Mouse (Mus musculus) hindbrain, embryonic 15.5 days (tissue): Measurements from ENCODE around the gene Rrn3. TPM values are rescaled to one million over a fixed set of nuclear protein-coding genes. Genes with fewer than 3 reads are reported as not detected.

Experiments
- ATAC-seq: fragments of 200-750 bp; cut with Nextera tagmentation; 2 replicates; pipeline ENCODE4 v1.8.0; 2017; ENCODE audit warnings: low read depth, moderate number of reproducible peaks, moderate TSS enrichment; ENCODE audit not compliant: low FRiP score
- H3K27ac ChIP-seq: fragments of 300-500 bp; sonication (generic); replicated peaks from 2 replicates; pipeline ENCODE4 v1.5.1; 2015; ENCODE audit warnings: mild to moderate bottlenecking, inconsistent platforms
- H3K27me3 ChIP-seq: fragments of 300-500 bp; sonication (generic); 2 replicates; pipeline ENCODE4 v1.6.1; 2015; ENCODE audit warnings: control low read depth, inconsistent platforms
- H3K36me3 ChIP-seq: fragments of 300-500 bp; sonication (generic); 2 replicates; pipeline ENCODE4 v1.6.1; 2015; ENCODE audit warnings: control low read depth, inconsistent platforms
- H3K4me1 ChIP-seq: fragments of 300-500 bp; sonication (generic); replicated peaks from 2 replicates; pipeline ENCODE4 v1.6.1; 2015; ENCODE audit warnings: control low read depth, inconsistent platforms
- H3K4me2 ChIP-seq: fragments of 300-500 bp; sonication (generic); 2 replicates; pipeline ENCODE4 v1.6.1; 2015; ENCODE audit warnings: moderate library complexity, mild to moderate bottlenecking, inconsistent platforms
- H3K4me3 ChIP-seq: fragments of 300-500 bp; sonication (generic); 2 replicates; pipeline ENCODE4 v1.5.1; 2015; ENCODE audit warnings: mild to moderate bottlenecking, inconsistent platforms
- H3K9ac ChIP-seq: fragments of 300-500 bp; sonication (generic); 2 replicates; pipeline ENCODE4 v1.6.1; 2015; ENCODE audit warnings: inconsistent platforms
- H3K9me3 ChIP-seq: fragments of 300-500 bp; sonication (generic); 2 replicates; pipeline ENCODE4 v1.6.1; 2016; ENCODE audit warnings: control low read depth, inconsistent platforms
- WGBS: fragments of 180-500 bp; shearing (Covaris S2); methylation state at CpG from one replicate; pipeline ENCODE4 v1.1.7; 2015; 5-methylcytosine and 5-hydroxymethylcytosine counted together
- polyA plus RNA-seq: library from polyadenylated mRNA; unstranded; fragments of >200 nt; fragmentation: Nextera tagmentation; extraction: Ambion mirVana; gene quantifications from 2 replicates; pipeline ENCODE4 v1.2.1, GENCODE M21; 2015

Rrn3 gene
- polyA plus RNA-seq, 1 experiment from 2014 or later: 86.7 TPM

DNA sequence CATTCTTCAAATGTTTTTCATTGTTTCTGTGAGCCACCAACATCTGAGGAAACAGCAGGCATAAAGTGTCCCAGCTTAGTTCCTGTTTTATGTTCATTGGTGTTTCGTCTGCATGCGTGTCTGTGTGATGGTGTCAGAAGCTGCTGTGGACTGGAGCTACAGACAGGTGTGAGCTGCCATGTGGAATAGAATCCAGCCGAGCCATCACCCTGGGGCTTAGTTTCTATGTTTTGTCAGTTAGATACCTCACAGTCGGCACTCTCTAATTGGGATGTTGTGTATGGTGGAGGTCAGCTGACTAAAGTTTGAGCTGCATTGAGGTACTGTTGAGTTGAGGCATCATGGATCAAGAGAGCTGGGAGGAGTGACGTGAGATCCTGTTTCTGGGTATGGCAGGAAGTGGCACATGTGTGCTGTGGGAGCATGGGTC, 16.3 kb downstream of the Rrn3 start:
- H3K9me3 ChIP-seq: no peaks in the 10 kb centered on the region
- no peaks in the 10 kb centered on the region for H3K27me3 ChIP-seq
- WGBS: 94% methylated on average over 5 of the region's 5 CpGs
- no peak overlapping the region for H3K4me3 ChIP-seq
- no peak overlapping the region for H3K27ac ChIP-seq
- no peaks in the 10 kb centered on the region for H3K4me1 ChIP-seq
- H3K4me2 ChIP-seq: no peak overlapping the region
- H3K36me3 ChIP-seq: peaks cover 85% of the 10 kb centered on the region
- ATAC-seq: no peak
- no peak overlapping the region for H3K9ac ChIP-seq

DNA sequence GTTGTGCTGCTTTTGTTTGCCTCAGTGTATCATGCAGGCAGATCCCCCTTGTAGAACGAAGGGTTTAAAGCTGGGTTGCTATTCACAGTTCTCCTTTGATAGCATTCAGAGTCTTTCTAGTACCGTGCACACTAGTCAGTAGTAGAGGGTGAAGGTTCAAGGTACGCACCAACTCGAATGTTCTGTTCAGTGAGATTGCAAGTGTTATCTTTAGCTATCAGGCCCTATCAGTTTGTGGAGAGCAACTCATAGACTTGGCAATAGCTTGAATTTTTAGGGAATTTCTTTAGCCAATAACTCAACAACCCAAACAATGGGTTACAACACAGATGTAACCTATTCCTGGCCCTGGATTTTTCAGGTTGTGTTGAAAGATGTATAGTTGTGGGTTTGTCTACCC, 20.7 kb downstream of the Rrn3 start:
- ATAC-seq: no peak
- peaks cover 73% of the 10 kb centered on the region for H3K36me3 ChIP-seq
- 92% methylated on average over 4 of the region's 4 CpGs for WGBS

DNA sequence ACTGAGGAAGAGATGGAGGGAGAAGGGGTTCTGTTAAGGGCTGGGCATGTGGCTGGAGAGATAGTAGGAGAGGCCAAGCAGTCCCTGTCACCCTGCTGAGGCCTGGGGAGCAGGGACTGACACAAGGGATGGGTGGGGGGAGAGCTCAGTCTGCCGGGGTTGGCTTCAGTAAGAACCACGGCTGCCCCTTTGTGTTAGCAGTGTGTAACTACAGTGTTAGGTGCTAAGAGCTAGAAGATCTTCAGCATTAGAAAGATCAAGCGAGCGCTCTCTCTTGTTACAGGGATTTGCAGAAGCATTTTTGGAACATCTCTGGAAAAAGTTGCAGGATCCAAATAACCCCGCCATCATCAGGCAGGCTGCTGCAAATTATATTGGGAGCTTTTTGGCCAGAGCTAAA, 24.2 kb downstream of the Rrn3 start:
- Histone ChIP-seq H3K9me3 (no peaks in the 10 kb centered on the region), H3K4me2 (no peak overlapping the region), H3K27ac (no peak overlapping the region), H3K9ac (no peak overlapping the region), H3K27me3 (no peaks in the 10 kb centered on the region), H3K4me1 (no peaks in the 10 kb centered on the region), H3K4me3 (no peak overlapping the region), H3K36me3 (peaks cover 76% of the 10 kb centered on the region)
- ATAC-seq: no peak
- 84% methylated on average over 5 of the region's 5 CpGs for WGBS

More for the DNA sequence above, 20.7 kb downstream of the Rrn3 start:
- no peaks in the 10 kb centered on the region for H3K4me1 ChIP-seq
- H3K27me3 ChIP-seq: no peaks in the 10 kb centered on the region
- H3K4me3 ChIP-seq: no peak overlapping the region
- H3K27ac ChIP-seq: no peak overlapping the region
- H3K4me2 ChIP-seq: no peak overlapping the region
- no peaks in the 10 kb centered on the region for H3K9me3 ChIP-seq
- no peak overlapping the region for H3K9ac ChIP-seq

GRCm38 (mm10) chr16:13807616-13808015, 27.1 kb downstream of the Rrn3 start:
- no peaks in the 10 kb centered on the region for H3K27me3 ChIP-seq
- no peaks in the 10 kb centered on the region for H3K9me3 ChIP-seq
- ATAC-seq: no peak
- H3K9ac ChIP-seq: no peak overlapping the region
- H3K4me2 ChIP-seq: no peak overlapping the region
- H3K4me3 ChIP-seq: no peak overlapping the region
- WGBS: 98% methylated on average over 4 of the region's 4 CpGs
- peaks cover 79% of the 10 kb centered on the region for H3K36me3 ChIP-seq
- H3K27ac ChIP-seq: no peak overlapping the region
- no peaks in the 10 kb centered on the region for H3K4me1 ChIP-seq

- H3K27me3 ChIP-seq: no peaks in the 10 kb centered on the region
- no peak overlapping the region for H3K27ac ChIP-seq
- no peaks in the 10 kb centered on the region for H3K4me1 ChIP-seq
- no peak overlapping the region for H3K9ac ChIP-seq
- no peak overlapping the region for H3K4me2 ChIP-seq
- H3K9me3 ChIP-seq: no peaks in the 10 kb centered on the region
- H3K36me3 ChIP-seq: peaks cover 82% of the 10 kb centered on the region
- H3K4me3 ChIP-seq: no peak overlapping the region
- WGBS: 93% methylated on average over 7 of the region's 7 CpGs
- no peak for ATAC-seq
Measured at GRCm38 (mm10) chr16:13808410-13808809, 27.9 kb downstream of the Rrn3 start.

- WGBS: 90% methylated on average over 6 of the region's 6 CpGs
- H3K9ac ChIP-seq: no peak overlapping the region
- peaks cover 76% of the 10 kb centered on the region for H3K36me3 ChIP-seq
- H3K4me1 ChIP-seq: no peaks in the 10 kb centered on the region
- H3K27ac ChIP-seq: no peak overlapping the region
- no peak overlapping the region for H3K4me2 ChIP-seq
- no peaks in the 10 kb centered on the region for H3K27me3 ChIP-seq
- ATAC-seq: no peak
- H3K4me3 ChIP-seq: no peak overlapping the region
- H3K9me3 ChIP-seq: no peaks in the 10 kb centered on the region
Measured at GRCm38 (mm10) chr16:13812152-13812551, 31.6 kb downstream of the Rrn3 start.

- Histone ChIP-seq H3K36me3 (peaks cover 68% of the 10 kb centered on the region), H3K27me3 (no peaks in the 10 kb centered on the region), H3K4me3 (no peak overlapping the region), H3K9ac (no peak overlapping the region), H3K4me2 (no peak overlapping the region), H3K4me1 (peaks cover 3% of the 10 kb centered on the region), H3K27ac (no peak overlapping the region), H3K9me3 (no peaks in the 10 kb centered on the region)
- WGBS: 99% methylated on average over 3 of the region's 3 CpGs
- no peak for ATAC-seq
Measured at GRCm38 (mm10) chr16:13813200-13813599, 32.7 kb downstream of the Rrn3 start.

GRCm38 (mm10) chr16:13818560-13819393, 38.3 kb downstream of the Rrn3 start, which contains the start of gene Ntan1:
Gene Ntan1, plus strand, starts transcription at chr16:13818845.
- peaks cover 26% of the 10 kb centered on the region for H3K4me1 ChIP-seq
- H3K4me3 ChIP-seq: peak within 1 kb of the TSS; percentile 93
- no peaks in the 10 kb centered on the region for H3K27me3 ChIP-seq
- peak within 1 kb of the TSS; percentile 72 for H3K4me2 ChIP-seq
- peak within 1 kb of the TSS; percentile 96 for H3K27ac ChIP-seq
- H3K36me3 ChIP-seq: peaks cover 16% of the 10 kb centered on the region
- H3K9me3 ChIP-seq: no peaks in the 10 kb centered on the region
- peak; percentile 96 for ATAC-seq
- under 1% methylated on average over 58 of the region's 58 CpGs for WGBS
- peak within 1 kb of the TSS; percentile 84 for H3K9ac ChIP-seq

DNA sequence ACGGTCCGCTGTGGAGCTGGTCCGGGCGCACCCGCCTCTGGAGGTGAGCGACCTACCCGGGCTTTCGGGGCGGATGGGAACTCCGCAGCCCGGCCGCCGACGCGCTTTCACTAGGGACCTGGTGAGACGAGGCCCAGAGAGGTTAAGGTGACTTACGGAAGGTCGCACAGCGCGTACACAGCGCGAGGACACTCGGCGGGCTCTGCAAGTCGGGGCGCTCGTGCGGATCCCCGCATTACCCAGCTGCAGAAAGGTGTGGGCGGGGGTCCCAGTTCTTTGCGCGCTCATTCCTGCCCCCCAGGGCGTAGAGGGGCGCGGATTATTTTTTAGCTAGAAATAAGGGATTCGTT, 38.9 kb downstream of the Rrn3 start:
- ATAC-seq: peak; percentile 60
- Histone ChIP-seq H3K4me2 (peak overlapping the region; percentile 72), H3K4me3 (peak overlapping the region; percentile 93), H3K36me3 (peaks cover 12% of the 10 kb centered on the region), H3K9ac (peak overlapping the region; percentile 84), H3K9me3 (no peaks in the 10 kb centered on the region), H3K27me3 (no peaks in the 10 kb centered on the region), H3K27ac (peak overlapping the region; percentile 96), H3K4me1 (peaks cover 26% of the 10 kb centered on the region)
- under 1% methylated on average over 36 of the region's 36 CpGs for WGBS

DNA sequence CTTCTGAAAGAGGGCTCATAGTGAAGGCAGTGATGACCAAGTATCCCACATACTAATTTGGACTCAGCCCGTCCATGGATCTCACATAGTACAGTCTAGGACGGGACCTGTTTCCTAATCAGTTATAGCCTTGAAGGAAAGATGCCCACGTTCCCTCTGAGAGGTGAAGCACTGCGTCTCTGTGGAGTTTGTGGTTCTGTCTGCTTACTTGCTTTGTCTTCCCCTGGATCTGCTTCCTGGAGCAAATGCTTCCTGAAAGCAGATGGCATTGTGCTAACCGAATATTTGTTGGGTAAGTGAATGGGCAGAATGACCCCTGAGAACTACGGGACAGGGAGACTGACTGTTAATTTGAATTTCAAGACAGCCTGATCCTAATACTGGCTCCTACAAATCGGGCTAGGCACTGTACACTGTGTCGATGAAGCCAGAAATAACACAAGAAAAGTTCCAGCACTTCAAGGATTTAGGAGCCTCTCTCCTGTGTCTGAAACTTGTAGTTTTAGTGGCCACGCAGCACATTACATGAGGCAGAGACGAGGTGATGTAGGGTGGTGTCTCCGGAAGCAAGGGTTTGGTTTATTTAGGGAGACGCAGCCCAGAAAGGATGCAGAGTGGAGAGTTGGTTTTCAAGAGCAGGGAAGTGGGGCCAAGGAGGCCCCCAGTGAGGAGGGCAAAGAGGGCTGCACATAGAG, 39.4 kb downstream of the Rrn3 start:
- Histone ChIP-seq H3K4me3 (peak overlapping the region; percentile 93), H3K4me1 (peaks cover 26% of the 10 kb centered on the region), H3K27me3 (no peaks in the 10 kb centered on the region), H3K9ac (peak overlapping the region; percentile 84), H3K36me3 (peaks cover 6% of the 10 kb centered on the region; the same call in 1 of the 2 replicates), H3K9me3 (no peaks in the 10 kb centered on the region), H3K4me2 (peak overlapping the region; percentile 72), H3K27ac (peak overlapping the region; percentile 96)
- peak; percentile 1; the same call in 1 of the 2 replicates for ATAC-seq
- WGBS: 35% methylated on average over 12 of the region's 12 CpGs

DNA sequence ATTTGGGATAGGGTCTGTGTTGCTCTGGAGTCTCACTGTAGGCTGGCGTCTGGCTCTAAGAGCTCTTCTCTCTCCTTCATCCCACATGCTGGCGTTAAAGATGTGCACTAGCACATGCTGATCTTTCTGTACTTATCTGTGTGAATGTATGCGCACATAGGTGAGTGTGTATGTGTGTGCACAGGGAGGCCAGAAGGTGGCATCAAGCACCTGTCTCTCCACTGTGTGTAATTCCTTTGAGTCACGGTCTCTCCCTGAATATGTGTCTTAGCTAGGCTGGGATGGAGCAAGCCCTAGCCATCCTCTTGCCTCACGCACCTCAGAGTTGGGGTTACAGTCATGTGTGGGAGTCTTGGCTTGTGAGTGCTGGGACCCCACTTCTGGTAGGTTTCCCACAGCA, 40.3 kb downstream of the Rrn3 start:
- H3K27me3 ChIP-seq: no peaks in the 10 kb centered on the region
- no peak overlapping the region for H3K27ac ChIP-seq
- ATAC-seq: no peak
- H3K4me3 ChIP-seq: no peak overlapping the region
- H3K4me1 ChIP-seq: peaks cover 26% of the 10 kb centered on the region
- H3K36me3 ChIP-seq: no peaks in the 10 kb centered on the region
- H3K9me3 ChIP-seq: no peaks in the 10 kb centered on the region
- 96% methylated on average over 5 of the region's 5 CpGs for WGBS
- no peak overlapping the region for H3K9ac ChIP-seq
- H3K4me2 ChIP-seq: peak overlapping the region; percentile 72

DNA sequence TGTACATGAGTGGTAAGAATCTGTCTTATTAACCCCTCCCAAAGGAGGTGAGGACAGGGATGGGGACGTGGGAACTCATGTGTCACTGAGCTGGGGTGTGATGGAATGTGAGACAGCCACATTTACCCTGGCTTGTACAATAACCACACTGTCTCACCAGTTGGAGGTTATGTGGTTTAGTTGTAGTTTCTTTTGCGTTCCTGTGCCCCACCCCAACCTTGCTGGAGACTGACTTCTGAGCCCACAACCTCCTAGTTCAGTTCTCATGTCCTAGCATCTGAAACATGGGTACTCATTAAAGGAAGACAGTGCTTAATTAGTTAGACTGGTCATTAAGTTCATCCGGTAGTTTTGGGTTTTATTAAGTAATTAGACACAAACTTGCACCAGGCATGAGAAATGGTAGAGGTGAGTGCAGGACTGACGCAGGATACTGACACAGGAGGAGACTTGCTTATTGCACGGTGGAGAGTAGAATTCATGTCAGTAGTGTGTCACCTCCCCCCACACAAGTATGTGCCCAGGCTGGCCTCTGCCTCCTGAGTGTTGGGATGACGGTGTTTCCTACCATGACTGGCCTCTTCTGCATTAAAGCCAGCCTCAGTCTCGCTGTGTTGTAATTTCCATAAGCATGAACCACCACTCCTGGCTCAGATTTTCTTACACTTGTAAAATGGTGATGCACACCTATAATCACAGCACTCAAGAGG, 45.4 kb downstream of the Rrn3 start:
- H3K9me3 ChIP-seq: no peaks in the 10 kb centered on the region
- H3K4me3 ChIP-seq: no peak overlapping the region
- ATAC-seq: no peak
- WGBS: 84% methylated on average over 7 of the region's 7 CpGs
- no peaks in the 10 kb centered on the region for H3K27me3 ChIP-seq
- H3K9ac ChIP-seq: no peak overlapping the region
- no peak overlapping the region for H3K4me2 ChIP-seq
- peaks cover 38% of the 10 kb centered on the region for H3K36me3 ChIP-seq
- peaks cover 7% of the 10 kb centered on the region for H3K4me1 ChIP-seq
- no peak overlapping the region for H3K27ac ChIP-seq
